Mouse (Mus musculus): Measurements from ENCODE around the gene Olfr815.
"Not testable (repeated sequence)": the region's sequence is repeated elsewhere in the genome, so short reads cannot be mapped to it uniquely, and the experiment has no call there.

The Olfr815 gene

GRCm38 (mm10) chr10:129905767-129906166 lies at the start of gene Olfr815:
Gene Olfr815 (minus strand): TSS chr10:129905867.
- not testable (repeated sequence) for DNase-seq (ENCODE audit: low spot score in 2 of 2)

- no peak for DNase-seq (ENCODE audit: low spot score in 2 of 2)
These were observed 43.3 kb upstream of the Olfr815 start, which contains the start of gene Olfr818 for GRCm38 (mm10) chr10:129949000-129949399. Gene Olfr818 (minus strand): TSS chr10:129949100.

GRCm38 (mm10) chr10:129915497-129915896 lies 9.8 kb upstream of the Olfr815 start, which contains the start of gene Olfr816:
Gene Olfr816 (minus strand): TSS chr10:129915597.
- no peak for DNase-seq (ENCODE audit: low spot score in 2 of 2)

- no peak for DNase-seq (ENCODE audit: low spot score in 2 of 2)
These were observed 19.7 kb downstream of the Olfr815 start for GRCm38 (mm10) chr10:129885934-129886333.

- not testable (repeated sequence) for DNase-seq (ENCODE audit: low spot score in 2 of 2)
These were observed 20.2 kb downstream of the Olfr815 start for GRCm38 (mm10) chr10:129885496-129885895.

GRCm38 (mm10) chr10:129879751-129880150 lies 25.9 kb downstream of the Olfr815 start, which contains the start of gene Olfr814:
Gene Olfr814 (minus strand): TSS chr10:129879851.
- not testable (repeated sequence) for DNase-seq (ENCODE audit: low spot score in 2 of 2)

GRCm38 (mm10) chr10:129855067-129855466 lies 50.6 kb downstream of the Olfr815 start, which contains the start of gene Olfr813:
Gene Olfr813 (plus strand): TSS chr10:129855367.
- no peak for DNase-seq (ENCODE audit: low spot score in 2 of 2)

Data from frontal cortex, postnatal 36 days (tissue).